In genomic region chr17:66104076-66104475, GRCm38 (mm10) we compare ENCODE assay signal across 26 mouse cellular contexts.
"Had no signal": no experiment of that assay in that cellular context is flagged by ENCODE, and none has a peak within 500 bp of the region (broad histone marks: within the 10 kb centered on the region; RNA-seq: fewer than 3 reads in every experiment).

No protein-coding gene starts in this region.

- DNase-seq: gastrocnemius, postnatal 14 days; gastrocnemius, postnatal 36 days; heart, adult 2 months; heart, postnatal 14 days; heart, postnatal 36 days; kidney, adult 18-20 months; kidney, adult 8-10 months; kidney, postnatal 10 days; kidney, postnatal 25 days; kidney, postnatal 4 days; liver had no signal

- ATAC-seq: hindbrain, embryonic 16.5 days; inflammation-experienced regulatory T-cells, adult 6 months; intestine, embryonic 15.5 days; intestine, postnatal 0 days had no signal

- H3K9ac ChIP-seq: heart, embryonic 13.5 days; heart, embryonic 15.5 days; hindbrain, embryonic 12.5 days; hindbrain, embryonic 14.5 days; intestine, embryonic 15.5 days; limb, embryonic 12.5 days had no signal

- H3K27ac ChIP-seq: heart, adult 2 months; heart, embryonic 13.5 days; heart, embryonic 15.5 days; hindbrain, embryonic 10.5 days; hindbrain, embryonic 12.5 days; hindbrain, embryonic 14.5 days; intestine, embryonic 15.5 days; layer of hippocampus, adult 2 months; left cerebral cortex, adult 2 months; limb, embryonic 10.5 days; limb, embryonic 12.5 days had no signal

- H3K4me2 ChIP-seq: heart, embryonic 11.5 days; heart, embryonic 13.5 days; heart, embryonic 15.5 days; hindbrain, embryonic 12.5 days; hindbrain, embryonic 14.5 days; intestine, embryonic 15.5 days; limb, embryonic 12.5 days; liver, embryonic 11.5 days had no signal

- H3K36me3 ChIP-seq: heart, embryonic 13.5 days; heart, embryonic 15.5 days; hindbrain, embryonic 10.5 days; hindbrain, embryonic 12.5 days; intestine, embryonic 15.5 days; limb, embryonic 10.5 days; limb, embryonic 12.5 days had no signal

- H3K4me3 ChIP-seq: heart, adult 2 months; heart, embryonic 13.5 days; heart, embryonic 15.5 days; hindbrain, embryonic 10.5 days; hindbrain, embryonic 12.5 days; intestine, embryonic 15.5 days; layer of hippocampus, adult 2 months; left cerebral cortex, adult 2 months; limb, embryonic 10.5 days; limb, embryonic 12.5 days had no signal

- H3K9me3 ChIP-seq: heart, embryonic 13.5 days; heart, embryonic 15.5 days; hindbrain, embryonic 10.5 days; hindbrain, embryonic 12.5 days; intestine, embryonic 15.5 days; limb, embryonic 10.5 days; limb, embryonic 12.5 days had no signal

- H3K27me3 ChIP-seq: heart, embryonic 13.5 days; heart, embryonic 15.5 days; hindbrain, embryonic 12.5 days; intestine, embryonic 15.5 days; limb, embryonic 12.5 days had no signal
